Mouse (Mus musculus) testis, adult 2 months (tissue): Measurements from ENCODE around the gene Slc5a6. TPM values are rescaled to one million over a fixed set of nuclear protein-coding genes. Genes with fewer than 3 reads are reported as not detected.
"Not testable (repeated sequence)": the region's sequence is repeated elsewhere in the genome, so short reads cannot be mapped to it uniquely, and the experiment has no call there.

Source experiments
- H3K27ac ChIP-seq: fragments of 200-500 bp; 2 replicates; pipeline ENCODE4 v1.5.1; 2012; ENCODE audit warnings: low read depth, low read length; ENCODE audit not compliant: control insufficient read depth, insufficient read depth
- H3K27me3 ChIP-seq: fragments of 200-500 bp; 2 replicates; pipeline ENCODE4 v1.6.1; 2012; ENCODE audit warnings: mild to moderate bottlenecking, low read length, moderate library complexity; ENCODE audit not compliant: control insufficient read depth, insufficient read depth
- H3K36me3 ChIP-seq: fragments of 200-500 bp; 2 replicates; pipeline ENCODE4 v1.6.1; 2012; ENCODE audit warnings: mild to moderate bottlenecking, low read length; ENCODE audit not compliant: control insufficient read depth, insufficient read depth
- H3K4me1 ChIP-seq: fragments of 200-500 bp; 2 replicates; pipeline ENCODE4 v1.6.1; 2012; ENCODE audit warnings: low read length; ENCODE audit not compliant: control insufficient read depth, insufficient read depth
- H3K4me3 ChIP-seq: fragments of 200-500 bp; 2 replicates; pipeline ENCODE4 v1.5.1; 2012; ENCODE audit warnings: low read depth, mild to moderate bottlenecking, low read length, moderate library complexity, mixed read lengths; ENCODE audit not compliant: control insufficient read depth
- CTCF ChIP-seq: fragments of 200-500 bp; IDR thresholded peaks from 2 replicates; pipeline ENCODE4 v1.5.1; 2012; ENCODE audit warnings: low read depth, mild to moderate bottlenecking, inconsistent platforms, low read length, moderate library complexity; ENCODE audit not compliant: control insufficient read depth, insufficient read depth, insufficient replicate concordance
- POLR2A ChIP-seq: fragments of 200-500 bp; IDR thresholded peaks from 2 replicates; pipeline ENCODE4 v1.6.1; 2012; ENCODE audit warnings: low read depth, mild to moderate bottlenecking, inconsistent platforms, low read length, moderate library complexity; ENCODE audit not compliant: control insufficient read depth
- polyA plus RNA-seq: library from polyadenylated mRNA; depleted of rRNA; stranded (reverse); fragments of >200 nt; gene quantifications from 2 replicates; pipeline ENCODE4 v1.2.3, GENCODE M21; 2012

Gene Slc5a6
- polyA plus RNA-seq, 1 experiment = 5.4 TPM

DNA sequence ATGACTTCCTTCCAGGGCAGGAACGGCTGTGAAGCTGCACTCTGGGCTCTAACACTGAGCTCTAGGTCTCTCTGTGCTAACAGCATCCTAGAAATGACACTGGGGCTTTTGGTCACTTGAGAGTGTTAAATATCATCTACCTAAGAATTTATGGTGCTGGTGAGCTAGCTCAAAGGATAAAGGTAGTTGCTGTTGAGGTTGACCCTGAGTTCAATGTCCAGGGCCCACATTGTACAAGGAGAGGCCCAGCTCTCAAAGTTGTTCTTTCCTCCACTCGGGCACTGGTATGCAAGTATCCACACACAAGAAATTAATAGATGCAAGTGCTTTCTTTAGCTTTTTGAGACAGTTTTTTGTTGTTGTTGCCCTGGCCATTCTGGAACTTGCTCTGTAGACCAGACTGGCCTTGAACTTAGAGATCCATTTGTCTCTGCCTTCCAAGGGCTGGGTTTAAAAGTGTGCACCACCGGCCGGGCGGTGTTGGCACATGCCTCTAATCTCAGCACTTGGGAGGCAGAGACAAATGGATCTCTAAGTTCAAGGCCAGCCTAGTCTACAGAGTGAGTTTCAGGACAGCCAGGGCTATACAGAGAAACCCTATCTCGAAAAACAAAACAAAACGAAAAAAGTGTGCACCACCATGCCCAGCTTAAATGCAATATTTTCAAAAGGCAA lies 10.4 kb downstream of the Slc5a6 start:
- Histone ChIP-seq H3K36me3 (no peaks in the 10 kb centered on the region), H3K27me3 (no peaks in the 10 kb centered on the region), H3K4me1 (peaks cover 5% of the 10 kb centered on the region), H3K4me3 (no peak overlapping the region), H3K27ac (no peak overlapping the region)
- TF ChIP-seq CTCF (no peak), POLR2A (no peak)

DNA sequence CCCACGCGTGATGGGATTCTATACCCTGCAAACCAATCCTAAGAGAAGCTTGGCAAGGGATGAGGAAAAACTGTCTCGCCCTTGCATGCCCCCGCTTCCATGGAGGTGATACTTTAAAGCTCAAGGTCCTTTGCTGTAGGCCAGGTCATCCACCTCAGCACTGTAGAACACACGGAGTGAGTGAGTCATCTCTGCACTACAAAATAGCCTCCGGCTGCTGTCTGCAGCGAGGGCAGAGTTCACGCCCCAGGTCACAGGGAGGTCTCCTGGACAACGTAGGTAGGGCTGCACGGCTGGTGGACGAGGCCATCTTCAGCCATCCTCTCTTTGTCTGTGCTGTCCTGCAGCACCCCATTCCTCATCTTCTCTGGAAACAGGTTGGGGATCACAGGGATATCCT lies 12.2 kb downstream of the Slc5a6 start:
- not testable (repeated sequence) for H3K36me3 ChIP-seq, H3K4me1 ChIP-seq, H3K27ac ChIP-seq, H3K4me3 ChIP-seq, H3K27me3 ChIP-seq

DNA sequence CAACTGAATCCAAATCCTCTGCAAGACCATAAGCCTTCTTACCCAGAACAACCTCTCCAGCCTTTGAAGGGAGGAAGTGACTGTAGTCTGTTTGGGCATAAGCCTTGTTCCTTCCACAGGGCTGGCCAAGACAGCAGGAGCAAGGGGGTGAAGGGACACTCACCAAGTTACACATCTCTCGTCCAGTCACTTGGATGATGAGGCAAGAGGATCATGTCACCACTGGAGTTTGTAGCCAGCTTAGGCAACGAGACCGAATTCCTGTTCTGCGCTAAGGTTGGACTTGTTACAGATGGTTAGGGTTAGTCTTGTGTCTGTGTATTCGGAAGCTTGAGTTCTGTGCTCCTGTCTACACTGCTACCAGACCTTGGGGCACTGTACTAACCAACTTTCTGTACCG lies 14.1 kb downstream of the Slc5a6 start:
- Histone ChIP-seq H3K4me3 (no peak overlapping the region), H3K27me3 (no peaks in the 10 kb centered on the region), H3K36me3 (no peaks in the 10 kb centered on the region), H3K4me1 (peaks cover 5% of the 10 kb centered on the region), H3K27ac (no peak overlapping the region)
- TF ChIP-seq POLR2A (no peak), CTCF (no peak)

DNA sequence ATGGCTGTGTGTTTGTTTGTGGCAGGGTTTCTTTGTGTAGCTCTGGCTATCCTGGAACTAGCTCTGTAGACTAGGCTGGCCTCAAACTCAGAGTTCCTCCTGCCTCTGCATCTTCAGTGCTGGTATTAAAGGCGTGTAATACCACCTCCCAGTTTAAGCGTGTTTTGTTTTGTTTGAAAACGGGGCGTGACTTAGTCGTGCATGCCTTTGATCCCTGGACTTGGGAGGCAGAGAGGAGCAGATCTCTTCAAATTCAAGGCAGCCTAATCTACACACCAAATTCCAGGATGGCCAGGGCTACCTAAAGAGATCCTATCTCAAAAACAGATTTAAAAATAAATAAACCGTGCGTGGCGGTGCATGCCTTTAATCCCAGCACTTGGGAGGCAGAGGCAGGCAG lies 17.2 kb downstream of the Slc5a6 start:
- Histone ChIP-seq H3K4me3 (no peak overlapping the region), H3K27ac (no peak overlapping the region), H3K36me3 (no peaks in the 10 kb centered on the region), H3K4me1 (no peaks in the 10 kb centered on the region), H3K27me3 (no peaks in the 10 kb centered on the region)
- TF ChIP-seq POLR2A (no peak), CTCF (no peak)

DNA sequence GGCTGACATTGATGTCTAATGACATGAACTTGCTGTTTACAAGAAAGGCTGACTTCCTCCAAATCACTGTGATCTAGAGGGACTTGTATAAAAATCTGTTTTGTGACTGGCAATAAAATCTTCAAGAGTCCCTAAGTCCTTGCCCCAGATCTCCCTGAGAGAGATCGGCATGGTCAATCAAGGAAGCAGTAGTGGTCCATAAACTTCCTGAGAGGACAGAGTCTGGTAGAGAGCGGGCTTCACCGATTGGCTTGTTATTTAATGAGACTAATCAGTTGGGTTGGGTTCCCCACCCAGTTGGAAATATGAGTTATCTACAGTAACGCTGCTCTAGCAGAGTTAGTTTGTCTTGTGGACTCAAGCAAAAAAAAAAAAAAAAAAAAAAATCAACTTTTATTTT lies 17.8 kb downstream of the Slc5a6 start:
- no peaks in the 10 kb centered on the region for H3K36me3 ChIP-seq
- no peak overlapping the region for H3K27ac ChIP-seq
- H3K4me3 ChIP-seq = no peak overlapping the region
- H3K4me1 ChIP-seq = no peaks in the 10 kb centered on the region
- TF ChIP-seq POLR2A (no peak), CTCF (no peak)
- no peaks in the 10 kb centered on the region for H3K27me3 ChIP-seq

DNA sequence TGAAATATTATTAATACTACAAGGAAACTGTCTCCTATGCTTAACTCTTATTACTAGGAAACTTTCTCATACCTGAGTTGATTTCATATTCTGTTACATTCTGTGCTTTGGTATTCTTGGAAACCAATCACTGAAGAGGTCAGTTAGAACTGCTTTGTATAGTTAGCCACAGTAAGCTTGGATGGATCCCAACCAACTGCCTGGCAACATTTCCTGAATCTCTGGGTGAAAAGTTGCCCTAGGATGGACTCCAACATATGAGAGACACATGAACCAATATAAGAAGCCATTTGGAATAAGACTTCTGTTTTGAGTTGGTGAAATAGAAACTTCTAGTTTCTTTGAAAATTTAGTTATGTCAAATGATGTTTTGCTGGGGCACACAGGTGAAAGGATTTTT lies 24.1 kb downstream of the Slc5a6 start:
- TF ChIP-seq POLR2A (no peak), CTCF (no peak)
- Histone ChIP-seq H3K4me3 (no peak overlapping the region), H3K27me3 (no peaks in the 10 kb centered on the region), H3K4me1 (no peaks in the 10 kb centered on the region), H3K27ac (no peak overlapping the region), H3K36me3 (no peaks in the 10 kb centered on the region)

DNA sequence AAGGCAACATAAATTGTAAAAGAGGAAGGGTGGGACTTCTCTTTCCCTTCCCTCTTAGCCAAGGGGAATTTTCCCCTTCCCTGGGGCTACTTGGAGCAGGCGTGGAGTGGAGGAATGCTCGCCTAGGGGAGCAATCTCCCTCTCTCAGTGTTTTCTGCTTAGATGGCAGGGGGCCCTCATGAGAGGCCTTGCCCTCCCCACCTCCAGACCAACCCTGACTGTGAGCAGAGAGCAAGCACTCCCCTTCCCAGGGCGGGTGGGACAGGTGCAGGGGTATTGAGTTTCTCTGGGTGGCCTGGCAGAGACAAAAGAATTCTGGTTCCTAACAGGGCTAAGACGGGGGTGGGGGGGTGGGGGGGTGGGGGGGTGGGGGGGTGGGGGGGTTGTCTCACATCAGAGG lies 25.5 kb downstream of the Slc5a6 start:
- no peaks in the 10 kb centered on the region for H3K27me3 ChIP-seq
- H3K4me1 ChIP-seq = no peaks in the 10 kb centered on the region
- no peak overlapping the region for H3K27ac ChIP-seq

DNA sequence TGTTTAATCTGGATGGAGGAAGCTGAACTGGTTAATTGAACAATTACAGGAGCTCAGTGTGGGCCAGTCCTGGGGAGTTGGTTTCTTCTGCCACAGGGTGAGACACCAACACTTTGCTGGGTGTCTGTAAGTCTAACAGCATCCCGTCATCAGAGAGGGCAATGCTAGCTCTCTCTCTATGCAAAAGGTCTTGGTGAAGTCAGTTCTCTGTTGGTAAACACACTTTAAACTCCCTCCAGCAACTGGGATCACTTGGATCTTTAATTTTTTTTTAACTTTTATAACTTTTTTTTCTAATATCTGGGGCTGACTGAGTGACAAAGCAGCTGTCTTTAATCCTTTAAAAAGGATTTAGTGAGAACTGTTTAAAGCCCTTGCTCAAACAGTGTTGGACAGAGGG lies 26.0 kb downstream of the Slc5a6 start:
- H3K4me1 ChIP-seq = no peaks in the 10 kb centered on the region
- H3K27ac ChIP-seq = no peak overlapping the region
- H3K4me3 ChIP-seq = no peak overlapping the region
- no peaks in the 10 kb centered on the region for H3K27me3 ChIP-seq
- TF ChIP-seq CTCF (no peak), POLR2A (no peak)
- H3K36me3 ChIP-seq = no peaks in the 10 kb centered on the region

More for the DNA sequence above, 25.5 kb downstream of the Slc5a6 start:
- Histone ChIP-seq H3K36me3 (no peaks in the 10 kb centered on the region), H3K4me3 (no peak overlapping the region)
- TF ChIP-seq CTCF (no peak), POLR2A (no peak)

DNA sequence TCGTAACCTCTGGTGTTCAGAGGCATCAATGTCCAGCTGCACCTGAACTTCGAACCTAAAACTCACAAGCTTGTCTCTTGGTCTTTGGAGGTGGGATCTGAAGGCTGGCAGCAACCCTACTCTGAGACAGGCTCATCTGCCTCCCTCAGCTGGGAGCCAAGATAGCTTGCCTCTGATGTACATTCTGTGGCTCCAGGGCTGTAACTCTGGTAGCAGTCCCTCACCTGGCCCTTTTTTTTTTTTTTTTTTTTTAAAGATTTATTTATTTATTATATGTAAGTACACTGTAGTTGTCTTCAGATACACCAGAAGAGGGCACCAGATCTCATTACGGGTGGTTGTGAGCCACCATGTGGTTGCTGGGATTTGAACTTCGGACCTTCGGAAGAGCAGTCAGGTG lies 26.9 kb downstream of the Slc5a6 start:
- H3K27me3 ChIP-seq, H3K36me3 ChIP-seq, H3K27ac ChIP-seq, H3K4me1 ChIP-seq, H3K4me3 ChIP-seq: not testable (repeated sequence)
